Mouse (Mus musculus) urinary bladder, postnatal 25 days (tissue): ENCODE results near the gene Ogdhl.

Source experiments
- DNase-seq: peaks from one replicate; pipeline ENCODE4 v3.0.0; 2022; ENCODE audit warnings: low spot score

Gene Ogdhl

DNA sequence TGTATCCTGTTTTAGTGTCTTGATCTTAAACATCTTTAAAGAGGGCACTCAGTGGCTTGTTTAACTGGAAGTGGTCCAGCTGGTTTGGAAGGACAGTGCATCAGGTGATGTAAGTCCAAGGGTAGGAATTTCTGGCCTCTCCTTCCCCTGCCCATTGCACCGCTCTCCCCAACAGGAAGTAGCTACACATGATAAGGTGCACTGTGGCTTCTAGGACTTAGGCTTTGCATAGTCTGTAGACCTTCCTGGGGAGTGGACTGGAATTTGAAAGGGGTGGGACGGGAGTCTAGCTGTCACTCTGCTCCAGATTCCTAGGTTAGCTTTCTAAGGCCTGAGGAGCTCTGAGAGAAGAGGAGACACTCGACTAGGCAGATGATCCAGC, 58.3 kb downstream of the Ogdhl start:
- DNase-seq: no peak

- DNase-seq: no peak
Observed at GRCm38 (mm10) chr14:32381066-32381465, 59.2 kb downstream of the Ogdhl start.

DNA sequence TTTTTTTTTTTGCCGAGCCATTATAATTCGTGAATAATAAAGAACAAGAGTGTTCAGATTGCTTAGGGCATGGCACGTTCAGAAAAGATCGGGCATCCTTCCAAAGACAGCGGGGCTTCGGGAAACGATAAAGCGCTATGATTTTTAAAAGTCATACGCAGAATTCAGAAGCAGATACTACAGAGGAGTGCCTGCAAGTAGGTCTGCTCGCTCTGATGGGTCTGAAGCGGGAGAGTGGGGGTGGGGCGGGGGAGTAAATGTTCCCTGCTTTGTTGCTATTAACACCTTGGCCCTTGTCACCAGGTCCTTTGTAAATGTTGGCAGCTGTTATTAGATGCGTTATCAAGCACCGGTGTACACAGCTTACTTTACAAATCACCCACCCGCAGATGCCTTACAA, 59.8 kb downstream of the Ogdhl start:
- no peak for DNase-seq

DNA sequence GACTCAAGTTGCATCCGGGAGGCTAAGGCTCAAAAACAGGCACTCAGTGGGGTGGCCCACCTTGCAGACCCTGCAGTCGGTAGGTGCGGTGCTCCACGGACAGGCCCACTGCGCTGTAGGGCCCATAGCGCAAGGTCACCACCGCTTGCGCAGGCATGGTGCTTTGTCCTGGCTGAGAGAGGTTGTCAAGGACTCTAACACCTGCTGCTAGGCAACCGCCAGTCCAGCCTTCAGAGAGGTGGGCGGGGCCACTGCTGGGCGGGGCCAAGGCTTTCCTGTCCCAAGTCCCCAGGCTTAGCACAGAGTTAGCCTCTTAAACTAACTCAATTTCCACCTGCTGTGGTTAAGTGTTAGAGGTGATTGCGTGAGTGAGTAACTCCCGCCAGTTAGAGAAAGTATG, 66.4 kb downstream of the Ogdhl start, which contains the start of gene 1700024G13Rik:
Gene 1700024G13Rik, minus strand, starts transcription at position 196 of the 400 bp plus-strand sequence.
- no peak for DNase-seq
